Mouse (Mus musculus): Measurements from ENCODE around the gene Mfrp.

Gene Mfrp

DNA sequence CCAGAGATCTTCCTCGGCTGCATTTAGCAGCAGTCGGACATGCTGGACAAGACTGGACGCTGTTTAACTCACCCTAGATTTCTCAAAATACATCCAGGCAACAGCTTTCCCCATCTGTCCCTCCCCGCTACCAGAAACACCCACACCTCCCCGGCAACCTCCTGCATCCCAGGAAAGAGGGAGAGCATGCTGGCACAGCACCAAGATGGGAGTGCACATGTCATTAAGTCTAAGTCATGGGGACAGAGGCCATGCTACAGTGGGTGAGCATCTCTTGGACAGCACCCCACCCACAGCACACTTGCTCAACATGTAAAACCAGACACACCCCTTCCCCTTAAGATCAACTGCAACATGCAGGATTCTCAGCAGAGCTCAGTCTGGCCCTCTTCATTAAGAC, 20.6 kb upstream of the Mfrp start:
- H3K4me3 ChIP-seq (replicated peaks; ENCODE audit: low read length): no peak overlapping the region
- H3K36me3 ChIP-seq (ENCODE audit: insufficient read depth, low read length): no peaks in the 10 kb centered on the region
- no peaks in the 10 kb centered on the region for H3K9me3 ChIP-seq (ENCODE audit: low read length)
- peaks cover 47% of the 10 kb centered on the region for H3K4me1 ChIP-seq (replicated peaks; ENCODE audit: low read depth, low read length)
- peaks cover 80% of the 10 kb centered on the region for H3K27me3 ChIP-seq (ENCODE audit: insufficient read depth, low read length)
- TF ChIP-seq CTCF (conservative IDR thresholded peaks at IDR 0.05; ENCODE audit: low read length) (no peak), NANOG (IDR thresholded peaks at IDR 0.05; ENCODE audit: borderline replicate concordance, low read length) (no peak), POU5F1 (IDR thresholded peaks at IDR 0.05; ENCODE audit: borderline replicate concordance, low read length) (no peak)

DNA sequence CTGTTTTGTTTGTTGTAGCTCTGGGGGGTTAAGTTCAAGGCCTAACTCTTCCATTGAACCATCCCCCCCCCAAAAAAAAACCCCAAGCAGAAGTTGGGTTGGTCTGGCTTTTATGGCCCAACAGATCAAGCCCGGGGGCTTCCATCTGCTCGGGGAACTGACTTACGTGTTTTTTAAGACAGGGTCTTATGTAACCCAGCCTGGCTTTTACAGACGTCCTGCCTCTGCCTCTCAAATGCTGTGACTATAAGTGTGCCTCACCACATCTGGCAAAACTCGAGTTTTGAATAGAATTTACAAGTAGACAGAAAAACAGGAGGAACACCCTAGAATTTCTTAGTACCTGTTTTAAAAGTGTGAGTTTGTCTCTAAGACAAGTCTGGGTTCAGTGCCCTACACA, 19.9 kb upstream of the Mfrp start:
- TF ChIP-seq NANOG (IDR thresholded peaks at IDR 0.05; ENCODE audit: borderline replicate concordance, low read length) (no peak), POU5F1 (IDR thresholded peaks at IDR 0.05; ENCODE audit: borderline replicate concordance, low read length) (no peak)
- Histone ChIP-seq H3K36me3 (ENCODE audit: insufficient read depth, low read length) (no peaks in the 10 kb centered on the region), H3K4me1 (replicated peaks; ENCODE audit: low read depth, low read length) (peaks cover 46% of the 10 kb centered on the region)

DNA sequence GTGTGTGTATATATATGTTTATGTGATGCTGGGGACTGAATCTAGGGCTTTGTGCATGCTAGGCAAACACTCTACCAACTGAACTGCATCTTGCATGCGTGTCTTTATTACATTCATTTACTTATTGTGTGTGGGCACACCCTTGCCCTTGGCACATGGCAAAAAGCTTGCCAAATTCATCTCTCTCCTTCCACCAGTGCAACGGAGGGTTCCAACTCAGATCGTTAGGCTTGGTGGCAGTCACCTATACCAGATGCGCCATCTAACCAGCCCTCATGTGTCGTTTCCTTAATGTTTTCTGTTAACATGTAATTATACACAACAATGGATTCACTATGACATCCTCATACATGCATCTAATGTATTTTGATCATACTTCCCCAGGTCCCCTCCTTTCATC, 19.3 kb upstream of the Mfrp start:
- peaks cover 48% of the 10 kb centered on the region for H3K4me1 ChIP-seq (replicated peaks; ENCODE audit: low read depth, low read length)
- H3K9me3 ChIP-seq (ENCODE audit: low read length): no peaks in the 10 kb centered on the region
- TF ChIP-seq NANOG (IDR thresholded peaks at IDR 0.05; ENCODE audit: borderline replicate concordance, low read length) (no peak), CTCF (conservative IDR thresholded peaks at IDR 0.05; ENCODE audit: low read length) (no peak), POU5F1 (IDR thresholded peaks at IDR 0.05; ENCODE audit: borderline replicate concordance, low read length) (no peak)

More for the DNA sequence above, 19.9 kb upstream of the Mfrp start:
- Histone ChIP-seq H3K27me3 (ENCODE audit: insufficient read depth, low read length) (peaks cover 86% of the 10 kb centered on the region), H3K4me3 (replicated peaks; ENCODE audit: low read length) (no peak overlapping the region), H3K9me3 (ENCODE audit: low read length) (no peaks in the 10 kb centered on the region)

DNA sequence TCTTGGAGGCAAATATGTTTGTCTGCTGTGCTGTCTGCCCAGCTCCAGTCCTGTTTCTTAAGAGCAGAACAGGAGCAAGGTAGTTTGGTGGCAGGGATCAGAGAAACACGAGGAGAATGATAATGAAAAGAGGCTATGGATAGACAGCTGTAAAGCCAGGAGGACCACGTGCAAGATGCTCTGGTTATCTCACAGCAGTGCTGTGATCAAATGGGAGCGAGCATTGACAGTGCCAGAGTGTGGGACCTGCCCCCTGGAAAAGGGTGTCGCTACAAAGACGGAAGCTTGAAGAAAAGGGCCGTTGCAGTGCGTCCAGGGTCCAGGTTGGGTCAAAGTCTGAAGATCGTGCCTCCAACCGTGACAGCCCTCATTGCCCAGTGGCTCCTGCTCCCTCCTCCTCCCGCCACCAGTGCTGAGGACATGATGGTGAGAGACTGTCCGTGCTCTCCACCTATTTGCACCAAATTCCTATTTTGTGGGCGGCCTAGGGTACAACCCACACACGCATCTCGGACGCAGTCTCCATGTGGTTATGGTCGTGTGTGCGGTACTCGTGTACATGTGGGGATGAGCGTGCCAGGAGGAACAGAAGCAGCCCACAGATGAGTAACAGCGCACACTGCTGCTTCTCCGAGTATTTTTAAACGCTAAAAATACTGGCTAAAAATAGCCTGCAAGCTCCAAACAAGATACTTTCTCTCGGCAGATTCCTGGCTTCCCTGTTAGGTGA, 18.0 kb upstream of the Mfrp start:
- Histone ChIP-seq H3K4me1 (replicated peaks; ENCODE audit: low read depth, low read length) (peaks cover 59% of the 10 kb centered on the region), H3K9me3 (ENCODE audit: low read length) (no peaks in the 10 kb centered on the region), H3K36me3 (ENCODE audit: insufficient read depth, low read length) (no peaks in the 10 kb centered on the region), H3K27me3 (ENCODE audit: insufficient read depth, low read length) (peaks cover 90% of the 10 kb centered on the region), H3K4me3 (replicated peaks; ENCODE audit: low read length) (peak overlapping the region; percentile 85)
- TF ChIP-seq POU5F1 (IDR thresholded peaks at IDR 0.05; ENCODE audit: borderline replicate concordance, low read length) (no peak), NANOG (IDR thresholded peaks at IDR 0.05; ENCODE audit: borderline replicate concordance, low read length) (no peak), CTCF (conservative IDR thresholded peaks at IDR 0.05; ENCODE audit: low read length) (no peak)

More for the DNA sequence above, 19.3 kb upstream of the Mfrp start:
- no peak overlapping the region for H3K4me3 ChIP-seq (replicated peaks; ENCODE audit: low read length)
- peaks cover 92% of the 10 kb centered on the region for H3K27me3 ChIP-seq (ENCODE audit: insufficient read depth, low read length)
- H3K36me3 ChIP-seq (ENCODE audit: insufficient read depth, low read length): no peaks in the 10 kb centered on the region

DNA sequence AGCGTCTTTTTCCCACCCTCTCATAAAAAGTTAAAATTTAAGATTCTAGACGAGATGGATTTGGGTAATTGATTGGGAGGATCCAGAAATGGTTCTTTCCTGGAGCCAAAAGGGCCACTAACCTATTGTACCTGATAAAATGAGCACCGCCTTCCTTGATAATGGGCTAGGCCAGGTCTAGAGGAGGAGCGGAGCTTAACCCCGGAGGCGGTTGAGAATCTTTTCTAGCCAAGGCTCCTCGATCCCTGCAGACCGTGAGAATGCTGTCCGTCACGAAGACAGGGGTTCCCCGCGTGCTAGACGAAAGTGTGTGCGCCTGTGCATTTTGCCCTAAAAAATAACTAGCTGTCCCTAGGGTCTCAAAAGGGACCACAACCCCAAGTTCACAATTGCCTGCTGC, 17.3 kb upstream of the Mfrp start:
- Histone ChIP-seq H3K36me3 (ENCODE audit: insufficient read depth, low read length) (no peaks in the 10 kb centered on the region), H3K4me1 (replicated peaks; ENCODE audit: low read depth, low read length) (peaks cover 60% of the 10 kb centered on the region), H3K27me3 (ENCODE audit: insufficient read depth, low read length) (peaks cover 93% of the 10 kb centered on the region), H3K4me3 (replicated peaks; ENCODE audit: low read length) (peak overlapping the region; percentile 85), H3K9me3 (ENCODE audit: low read length) (no peaks in the 10 kb centered on the region)
- TF ChIP-seq CTCF (conservative IDR thresholded peaks at IDR 0.05; ENCODE audit: low read length) (no peak), NANOG (IDR thresholded peaks at IDR 0.05; ENCODE audit: borderline replicate concordance, low read length) (no peak), POU5F1 (IDR thresholded peaks at IDR 0.05; ENCODE audit: borderline replicate concordance, low read length) (no peak)

DNA sequence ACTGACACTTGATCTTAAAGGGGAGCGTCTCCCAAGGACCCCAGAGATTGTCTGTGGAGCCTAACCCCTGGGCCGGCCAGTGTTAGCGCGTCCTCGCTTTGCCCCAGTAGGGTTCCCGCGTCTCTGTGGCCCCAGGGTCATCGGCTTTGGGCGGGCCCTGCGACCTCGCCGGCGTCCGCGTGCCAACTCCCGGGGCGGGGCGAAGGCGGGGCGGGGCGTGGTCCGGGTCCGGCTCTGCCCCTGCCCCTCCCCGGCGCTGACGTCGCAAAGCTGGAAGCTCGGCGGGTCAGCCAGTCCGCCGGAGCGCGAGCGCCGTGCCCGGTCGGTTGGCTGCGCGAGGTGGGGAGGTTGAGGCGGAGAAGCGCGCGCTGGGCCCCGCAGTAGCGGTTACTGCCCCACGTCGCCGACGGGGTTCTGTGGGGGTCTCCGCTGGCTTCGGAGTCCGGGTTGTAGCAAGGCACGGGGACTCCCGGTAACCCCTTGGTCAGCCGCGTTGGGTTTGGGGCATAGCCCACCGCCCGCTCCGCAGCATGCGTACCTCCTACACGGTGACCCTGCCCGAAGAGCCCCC, 16.8 kb upstream of the Mfrp start:
- H3K4me1 ChIP-seq (replicated peaks; ENCODE audit: low read depth, low read length): peaks cover 60% of the 10 kb centered on the region
- no peaks in the 10 kb centered on the region for H3K36me3 ChIP-seq (ENCODE audit: insufficient read depth, low read length)
- peaks cover 90% of the 10 kb centered on the region for H3K27me3 ChIP-seq (ENCODE audit: insufficient read depth, low read length)
- no peaks in the 10 kb centered on the region for H3K9me3 ChIP-seq (ENCODE audit: low read length)
- TF ChIP-seq POU5F1 (IDR thresholded peaks at IDR 0.05; ENCODE audit: borderline replicate concordance, low read length): no peak
- TF ChIP-seq CTCF (conservative IDR thresholded peaks at IDR 0.05; ENCODE audit: low read length): no peak
- no peak for TF ChIP-seq NANOG (IDR thresholded peaks at IDR 0.05; ENCODE audit: borderline replicate concordance, low read length)
- peak overlapping the region; percentile 85 for H3K4me3 ChIP-seq (replicated peaks; ENCODE audit: low read length)

DNA sequence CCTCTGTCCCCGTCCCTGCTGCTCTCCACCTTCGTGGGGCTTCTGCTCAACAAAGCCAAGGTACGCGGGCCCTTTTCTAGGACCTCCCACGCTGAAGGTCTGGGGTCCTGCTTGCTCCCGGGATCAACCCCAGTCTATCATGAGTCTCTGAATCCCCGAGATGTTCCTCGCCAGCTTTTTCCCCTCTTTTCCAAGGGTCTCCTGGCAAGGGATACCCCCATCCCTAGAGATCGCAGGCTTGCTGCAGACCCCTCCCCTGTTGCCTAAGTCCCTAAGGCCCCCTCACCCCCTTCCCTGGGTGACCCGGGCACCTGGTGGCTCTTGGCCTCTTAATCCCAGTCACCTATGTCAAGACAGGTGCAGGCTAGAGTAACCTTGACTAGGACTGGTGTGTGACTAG, 16.3 kb upstream of the Mfrp start:
- H3K4me3 ChIP-seq (replicated peaks; ENCODE audit: low read length): peak overlapping the region; percentile 85
- H3K27me3 ChIP-seq (ENCODE audit: insufficient read depth, low read length): peaks cover 85% of the 10 kb centered on the region
- H3K36me3 ChIP-seq (ENCODE audit: insufficient read depth, low read length): no peaks in the 10 kb centered on the region
- H3K9me3 ChIP-seq (ENCODE audit: low read length): no peaks in the 10 kb centered on the region
- H3K4me1 ChIP-seq (replicated peaks; ENCODE audit: low read depth, low read length): peaks cover 65% of the 10 kb centered on the region
- TF ChIP-seq CTCF (conservative IDR thresholded peaks at IDR 0.05; ENCODE audit: low read length) (no peak), POU5F1 (IDR thresholded peaks at IDR 0.05; ENCODE audit: borderline replicate concordance, low read length) (no peak), NANOG (IDR thresholded peaks at IDR 0.05; ENCODE audit: borderline replicate concordance, low read length) (no peak)

DNA sequence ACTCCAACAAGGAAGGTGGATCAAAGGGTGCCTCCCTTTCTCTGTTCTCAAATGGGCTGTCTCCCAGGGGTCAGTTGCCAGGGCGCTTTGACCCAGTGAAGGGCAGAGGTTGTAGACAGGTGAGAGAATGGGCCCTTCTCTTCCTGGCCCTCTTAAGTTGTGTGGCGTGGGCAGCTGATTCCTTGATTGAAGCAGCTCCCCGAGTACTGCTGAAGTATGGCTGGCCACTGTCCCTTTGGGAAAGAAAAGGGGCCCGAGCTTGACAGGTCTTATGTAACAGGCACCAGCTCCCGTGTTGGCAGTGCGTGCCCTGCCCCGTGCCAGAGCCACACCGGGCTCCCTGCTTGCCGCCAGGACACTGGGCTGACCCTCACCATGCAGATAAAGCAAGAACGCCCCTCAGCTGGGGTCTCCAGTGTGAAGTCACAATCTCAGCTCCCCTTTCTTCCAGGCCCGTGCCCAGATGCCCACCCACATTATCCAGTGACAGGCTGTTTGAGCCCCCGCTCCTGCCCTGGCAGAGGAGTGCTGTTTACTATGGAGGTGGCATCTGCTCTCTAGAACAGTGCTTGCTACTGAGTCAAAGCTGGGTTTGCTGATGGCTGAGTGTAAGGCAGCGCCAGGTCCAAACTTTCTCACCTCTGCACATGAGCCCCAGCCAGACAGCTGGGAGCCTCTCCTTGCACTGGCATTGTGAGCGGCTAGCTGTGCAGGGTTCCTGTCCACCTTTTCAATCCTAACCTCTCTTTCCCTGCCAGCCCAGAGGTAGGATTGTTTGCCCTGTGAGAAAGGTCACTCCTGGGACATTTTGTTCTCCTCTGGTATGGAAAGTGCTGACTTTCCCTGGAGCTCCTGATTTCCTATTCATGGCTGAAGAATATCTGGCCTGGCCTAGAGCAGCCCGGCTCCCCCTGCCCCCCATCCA, 15.5 kb upstream of the Mfrp start:
- no peak overlapping the region for H3K4me3 ChIP-seq (replicated peaks; ENCODE audit: low read length)
- peaks cover 3% of the 10 kb centered on the region; the same call in 1 of the 2 replicates for H3K36me3 ChIP-seq (ENCODE audit: insufficient read depth, low read length)
- H3K4me1 ChIP-seq (replicated peaks; ENCODE audit: low read depth, low read length): peaks cover 71% of the 10 kb centered on the region
- H3K9me3 ChIP-seq (ENCODE audit: low read length): no peaks in the 10 kb centered on the region
- H3K27me3 ChIP-seq (ENCODE audit: insufficient read depth, low read length): peaks cover 79% of the 10 kb centered on the region
- TF ChIP-seq CTCF (conservative IDR thresholded peaks at IDR 0.05; ENCODE audit: low read length) (no peak), NANOG (IDR thresholded peaks at IDR 0.05; ENCODE audit: borderline replicate concordance, low read length) (no peak), POU5F1 (IDR thresholded peaks at IDR 0.05; ENCODE audit: borderline replicate concordance, low read length) (no peak)
